Mouse (Mus musculus) cerebellum, postnatal 36 days (tissue): Measurements from ENCODE around the gene Nipal3.
A peak's percentile ranks its signal among the peaks of the same experiment; 100 is the strongest.

Source experiments
- DNase-seq, 2 experiments: peaks; one replicate each; pipeline ENCODE4 v3.0.0; 2021 to 2022; ENCODE audit warnings: mixed read lengths in 2 of 2

Gene Nipal3

GRCm38 (mm10) chr4:135501587-135501986 lies 6.7 kb upstream of the Nipal3 start:
- DNase-seq: no peak

- DNase-seq: no peak
Observed at GRCm38 (mm10) chr4:135499831-135500230, 5.0 kb upstream of the Nipal3 start.

- no peak for DNase-seq
Observed at GRCm38 (mm10) chr4:135498136-135498535, 3.3 kb upstream of the Nipal3 start.

- peak; percentile 18 to 19 for DNase-seq
Observed at GRCm38 (mm10) chr4:135495810-135496209, 972 bp upstream of the Nipal3 start.

- no peak for DNase-seq
Observed at GRCm38 (mm10) chr4:135495397-135495791, 556 bp upstream of the Nipal3 start.

GRCm38 (mm10) chr4:135493691-135494520 lies 932 bp downstream of the Nipal3 start:
- peak; percentile 71 to 76 for DNase-seq

- DNase-seq: no peak
Observed at GRCm38 (mm10) chr4:135493271-135493670, 1.6 kb downstream of the Nipal3 start.

GRCm38 (mm10) chr4:135489256-135489655 lies 5.6 kb downstream of the Nipal3 start:
- DNase-seq: no peak

- DNase-seq: peak; percentile 76 to 78
Observed at GRCm38 (mm10) chr4:135486352-135486751, 8.5 kb downstream of the Nipal3 start.

GRCm38 (mm10) chr4:135485086-135485485 lies 9.8 kb downstream of the Nipal3 start:
- DNase-seq: no peak

GRCm38 (mm10) chr4:135480370-135480769 lies 14.5 kb downstream of the Nipal3 start:
- no peak for DNase-seq

- no peak for DNase-seq
Observed at GRCm38 (mm10) chr4:135477851-135478250, 17.0 kb downstream of the Nipal3 start.

- no peak for DNase-seq
Observed at GRCm38 (mm10) chr4:135463406-135463805, 31.4 kb downstream of the Nipal3 start.

- no peak for DNase-seq
Observed at GRCm38 (mm10) chr4:135453572-135453971, 41.3 kb downstream of the Nipal3 start.

- DNase-seq: no peak
Observed at GRCm38 (mm10) chr4:135453164-135453563, 41.7 kb downstream of the Nipal3 start.

- DNase-seq: no peak
Observed at GRCm38 (mm10) chr4:135451360-135452015, 43.4 kb downstream of the Nipal3 start.

GRCm38 (mm10) chr4:135442473-135442872 lies 52.4 kb downstream of the Nipal3 start:
- no peak for DNase-seq

- DNase-seq: no peak
Observed at GRCm38 (mm10) chr4:135439904-135440522, 54.8 kb downstream of the Nipal3 start.

- no peak for DNase-seq
Observed at GRCm38 (mm10) chr4:135439188-135439647, 55.6 kb downstream of the Nipal3 start.

GRCm38 (mm10) chr4:135437924-135438323 lies 56.9 kb downstream of the Nipal3 start:
- no peak for DNase-seq

- DNase-seq: no peak
Observed at GRCm38 (mm10) chr4:135436291-135436690, 58.5 kb downstream of the Nipal3 start.

- no peak for DNase-seq
Observed at GRCm38 (mm10) chr4:135434395-135434789, 60.4 kb downstream of the Nipal3 start.
